Mouse (Mus musculus): ENCODE measurements at regions not wholly inside any gene's neighbourhood (a gene's known extent, or its start where the extent isn't known, plus 50 kb on each side); places are given as distances from the start of the nearest gene placed in this dataset.

DNA sequence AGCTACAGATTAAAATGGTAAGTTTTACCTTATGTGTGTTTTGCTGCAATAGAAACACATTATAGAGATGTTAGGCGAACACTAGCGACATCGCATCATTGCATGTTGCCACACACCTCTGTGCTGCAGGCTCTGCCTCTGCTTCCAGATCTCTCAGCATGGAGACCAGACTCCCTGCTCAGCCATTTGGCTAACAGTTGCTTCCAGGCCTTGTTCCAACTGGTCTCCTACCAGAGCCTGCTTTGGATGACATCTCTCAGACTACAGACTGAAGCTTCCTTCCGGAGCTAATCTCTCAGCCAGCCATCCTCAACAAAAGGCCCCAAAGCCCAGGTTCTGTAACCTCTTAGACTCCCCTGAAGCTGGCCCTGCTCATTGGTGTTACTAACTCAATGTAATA lies 66.5 kb downstream of the Kctd12 start:
- no peak overlapping the region for H3K27ac ChIP-seq (replicated peaks)
- no peak overlapping the region for H3K4me2 ChIP-seq (replicated peaks; ENCODE audit: low read depth)
- no peak overlapping the region for H3K9ac ChIP-seq (ENCODE audit: low read length)
- TF ChIP-seq CTCF (IDR thresholded peaks at IDR 0.05; ENCODE audit: low read depth) (no peak), EP300 (optimal IDR thresholded peaks at IDR 0.05) (no peak)
- WGBS: 89% methylated on average over 4 of the region's 4 CpGs
- ATAC-seq (ENCODE audit: low FRiP score, low TSS enrichment) (no peak), DNase-seq (ENCODE audit: low spot score) (no peak)
- no peaks in the 10 kb centered on the region for H3K36me3 ChIP-seq (ENCODE audit: control insufficient read depth, insufficient read depth, low read length)
- no peaks in the 10 kb centered on the region for H3K4me1 ChIP-seq (replicated peaks; ENCODE audit: control insufficient read depth, insufficient read depth)
- H3K9me3 ChIP-seq (ENCODE audit: control insufficient read depth, low read length): no peaks in the 10 kb centered on the region
- no peak overlapping the region for H3K4me3 ChIP-seq (ENCODE audit: low read depth, low read length)
- H3K27me3 ChIP-seq (ENCODE audit: control insufficient read depth, insufficient read depth, low read length): no peaks in the 10 kb centered on the region

DNA sequence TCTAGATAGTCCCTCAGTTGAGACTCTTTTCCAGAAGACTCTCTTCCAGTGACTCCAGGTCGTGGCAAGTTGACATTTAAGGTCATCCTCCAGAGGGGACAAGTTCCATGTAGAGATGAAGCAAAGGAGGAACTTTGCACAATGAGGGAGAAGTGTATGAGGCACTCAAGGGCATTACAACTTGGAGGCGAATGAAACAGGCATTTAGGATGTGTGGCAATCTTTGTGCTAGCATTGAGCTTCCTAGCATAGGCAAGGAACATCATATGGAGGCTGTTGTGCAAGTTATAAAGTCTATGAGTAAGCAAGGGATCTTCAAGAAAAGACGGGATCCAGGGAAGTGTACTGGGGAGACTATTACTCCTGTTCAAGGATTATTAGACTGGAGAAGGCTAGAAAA lies 70.9 kb downstream of the Kctd12 start:
- WGBS: 70% methylated on average over 3 of the region's 3 CpGs
- H3K27ac ChIP-seq (replicated peaks): no peak overlapping the region
- H3K36me3 ChIP-seq (ENCODE audit: control insufficient read depth, insufficient read depth, low read length): no peaks in the 10 kb centered on the region
- no peak overlapping the region for H3K4me3 ChIP-seq (ENCODE audit: low read depth, low read length)
- no peak for TF ChIP-seq CTCF (IDR thresholded peaks at IDR 0.05; ENCODE audit: low read depth)
- no peak for TF ChIP-seq EP300 (optimal IDR thresholded peaks at IDR 0.05)
- H3K27me3 ChIP-seq (ENCODE audit: control insufficient read depth, insufficient read depth, low read length): no peaks in the 10 kb centered on the region
- H3K4me1 ChIP-seq (replicated peaks; ENCODE audit: control insufficient read depth, insufficient read depth): no peaks in the 10 kb centered on the region
- DNase-seq (ENCODE audit: low spot score) (no peak), ATAC-seq (ENCODE audit: low FRiP score, low TSS enrichment) (no peak)
- H3K4me2 ChIP-seq (replicated peaks; ENCODE audit: low read depth): no peak overlapping the region
- no peaks in the 10 kb centered on the region for H3K9me3 ChIP-seq (ENCODE audit: control insufficient read depth, low read length)
- H3K9ac ChIP-seq (ENCODE audit: low read length): no peak overlapping the region

DNA sequence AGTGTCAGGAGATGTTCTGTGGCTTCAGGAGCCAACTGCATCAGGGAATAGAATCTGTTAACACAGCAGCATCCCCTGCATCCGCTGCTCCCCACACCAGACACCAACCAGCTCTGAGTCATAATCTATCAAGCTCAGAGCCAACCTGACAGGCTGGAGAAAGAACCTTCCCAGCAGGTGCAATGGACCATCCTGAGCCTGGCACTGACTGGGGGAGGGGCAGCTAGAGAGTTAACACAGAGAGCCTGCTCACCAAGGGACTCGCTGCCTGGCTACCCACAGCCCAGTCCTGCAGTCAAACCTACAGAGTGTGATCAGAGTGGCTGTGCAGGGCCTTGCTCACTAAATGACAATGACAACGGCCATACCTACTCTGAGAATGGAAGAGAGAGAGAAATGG lies 73.4 kb downstream of the Kctd12 start:
- TF ChIP-seq EP300 (optimal IDR thresholded peaks at IDR 0.05) (no peak), CTCF (IDR thresholded peaks at IDR 0.05; ENCODE audit: low read depth) (no peak)
- Histone ChIP-seq H3K27me3 (ENCODE audit: control insufficient read depth, insufficient read depth, low read length) (no peaks in the 10 kb centered on the region), H3K4me1 (replicated peaks; ENCODE audit: control insufficient read depth, insufficient read depth) (no peaks in the 10 kb centered on the region), H3K9ac (ENCODE audit: low read length) (no peak overlapping the region), H3K4me2 (replicated peaks; ENCODE audit: low read depth) (no peak overlapping the region), H3K36me3 (ENCODE audit: control insufficient read depth, insufficient read depth, low read length) (no peaks in the 10 kb centered on the region), H3K27ac (replicated peaks) (no peak overlapping the region), H3K4me3 (ENCODE audit: low read depth, low read length) (no peak overlapping the region), H3K9me3 (ENCODE audit: control insufficient read depth, low read length) (no peaks in the 10 kb centered on the region)
- whole genome bisulfite sequencing: 81% methylated on average over 3 of the region's 3 CpGs
- ATAC-seq (ENCODE audit: low FRiP score, low TSS enrichment) (no peak), DNase-seq (ENCODE audit: low spot score) (no peak)

DNA sequence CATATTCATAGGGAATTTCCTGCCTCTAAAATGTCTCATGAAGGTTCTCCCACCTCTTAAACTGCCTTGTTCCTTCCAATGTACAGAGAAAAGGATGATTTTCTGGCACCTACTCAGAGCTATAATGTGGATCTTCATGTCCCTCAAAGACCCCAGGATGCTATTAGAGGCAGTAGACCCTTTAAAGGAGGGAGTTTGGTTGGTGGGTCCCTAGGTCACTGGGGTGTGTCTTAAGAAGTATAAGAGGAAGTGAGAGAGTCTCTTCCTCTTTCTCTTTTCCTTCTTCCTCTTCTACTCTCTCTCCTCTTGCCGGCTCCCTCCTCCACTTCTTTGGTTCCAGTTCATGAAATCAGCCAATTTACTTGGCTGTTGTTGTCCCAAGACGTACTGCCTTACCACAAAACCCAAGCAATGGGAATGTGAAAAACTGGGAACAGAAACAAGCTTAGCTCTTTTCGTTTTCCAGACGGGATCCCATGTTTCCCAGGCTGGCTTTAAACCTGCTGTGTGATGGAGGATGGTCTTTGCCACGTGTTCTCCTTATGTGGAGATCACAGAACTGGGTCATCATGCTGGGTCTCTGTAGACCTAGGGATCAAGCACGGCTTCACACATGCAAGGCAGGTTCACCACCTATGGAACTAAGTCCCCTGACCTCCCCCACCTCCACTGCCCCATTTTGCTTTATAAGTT lies 74.9 kb downstream of the Kctd12 start:
- ATAC-seq (ENCODE audit: low FRiP score, low TSS enrichment) (no peak), DNase-seq (ENCODE audit: low spot score) (no peak)
- 79% methylated on average over 6 of the region's 6 CpGs for WGBS
- H3K27me3 ChIP-seq (ENCODE audit: control insufficient read depth, insufficient read depth, low read length): no peaks in the 10 kb centered on the region
- H3K9me3 ChIP-seq (ENCODE audit: control insufficient read depth, low read length): no peaks in the 10 kb centered on the region
- H3K27ac ChIP-seq (replicated peaks): no peak overlapping the region
- H3K36me3 ChIP-seq (ENCODE audit: control insufficient read depth, insufficient read depth, low read length): no peaks in the 10 kb centered on the region
- no peak overlapping the region for H3K9ac ChIP-seq (ENCODE audit: low read length)
- TF ChIP-seq CTCF (IDR thresholded peaks at IDR 0.05; ENCODE audit: low read depth) (no peak), EP300 (optimal IDR thresholded peaks at IDR 0.05) (no peak)
- H3K4me2 ChIP-seq (replicated peaks; ENCODE audit: low read depth): no peak overlapping the region
- H3K4me1 ChIP-seq (replicated peaks; ENCODE audit: control insufficient read depth, insufficient read depth): no peaks in the 10 kb centered on the region
- H3K4me3 ChIP-seq (ENCODE audit: low read depth, low read length): no peak overlapping the region

DNA sequence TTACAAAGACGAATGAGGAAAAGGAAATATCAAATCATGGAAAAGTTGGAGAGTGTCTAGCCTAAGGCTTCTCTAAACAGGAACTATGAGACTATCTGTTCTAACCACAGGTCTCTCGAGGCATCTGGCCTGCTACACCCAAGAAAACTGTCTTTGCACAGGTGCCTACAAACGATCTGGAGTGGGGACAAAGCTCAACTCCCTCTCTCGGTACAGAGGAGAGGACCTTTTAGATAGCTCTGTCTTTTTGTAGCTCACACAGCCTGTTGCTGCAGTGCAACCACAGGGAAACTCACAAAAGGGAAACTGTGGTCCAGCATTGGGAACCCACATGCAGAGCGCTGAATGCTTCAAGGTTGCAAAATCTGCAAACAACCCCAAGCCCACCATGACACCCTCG lies 75.6 kb downstream of the Kctd12 start:
- TF ChIP-seq CTCF (IDR thresholded peaks at IDR 0.05; ENCODE audit: low read depth) (no peak), EP300 (optimal IDR thresholded peaks at IDR 0.05) (no peak)
- Histone ChIP-seq H3K4me1 (replicated peaks; ENCODE audit: control insufficient read depth, insufficient read depth) (no peaks in the 10 kb centered on the region), H3K9ac (ENCODE audit: low read length) (no peak overlapping the region), H3K27ac (replicated peaks) (no peak overlapping the region), H3K36me3 (ENCODE audit: control insufficient read depth, insufficient read depth, low read length) (no peaks in the 10 kb centered on the region), H3K4me2 (replicated peaks; ENCODE audit: low read depth) (no peak overlapping the region), H3K27me3 (ENCODE audit: control insufficient read depth, insufficient read depth, low read length) (no peaks in the 10 kb centered on the region), H3K4me3 (ENCODE audit: low read depth, low read length) (no peak overlapping the region), H3K9me3 (ENCODE audit: control insufficient read depth, low read length) (no peaks in the 10 kb centered on the region)
- ATAC-seq (ENCODE audit: low FRiP score, low TSS enrichment) (no peak), DNase-seq (ENCODE audit: low spot score) (no peak)
- 73% methylated on average over 6 of the region's 6 CpGs for WGBS

DNA sequence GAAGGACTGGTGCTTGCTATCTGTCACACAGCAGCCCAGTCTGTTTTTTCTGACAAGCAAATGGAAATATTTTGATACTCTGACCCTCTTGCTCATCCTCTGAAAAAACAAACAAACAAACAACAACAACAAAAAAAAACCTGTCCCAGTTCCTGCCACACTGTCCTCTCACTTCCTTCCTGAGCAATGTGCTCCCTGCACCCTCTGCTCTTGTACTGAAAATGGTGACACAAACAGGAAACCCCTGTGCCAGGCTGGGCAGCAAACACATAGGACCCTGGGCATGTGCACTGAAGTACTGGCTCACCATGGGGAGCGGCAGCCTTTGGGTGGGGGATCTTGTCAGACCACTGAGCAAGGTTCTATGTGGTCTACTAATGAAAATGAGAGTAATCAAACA lies 76.2 kb downstream of the Kctd12 start:
- Histone ChIP-seq H3K4me2 (replicated peaks; ENCODE audit: low read depth) (no peak overlapping the region), H3K27me3 (ENCODE audit: control insufficient read depth, insufficient read depth, low read length) (no peaks in the 10 kb centered on the region), H3K36me3 (ENCODE audit: control insufficient read depth, insufficient read depth, low read length) (no peaks in the 10 kb centered on the region), H3K4me3 (ENCODE audit: low read depth, low read length) (no peak overlapping the region), H3K4me1 (replicated peaks; ENCODE audit: control insufficient read depth, insufficient read depth) (no peaks in the 10 kb centered on the region), H3K9ac (ENCODE audit: low read length) (no peak overlapping the region), H3K27ac (replicated peaks) (no peak overlapping the region), H3K9me3 (ENCODE audit: control insufficient read depth, low read length) (no peaks in the 10 kb centered on the region)
- WGBS: 74% methylated on average over 1 of the region's 1 CpGs
- TF ChIP-seq CTCF (IDR thresholded peaks at IDR 0.05; ENCODE audit: low read depth) (no peak), EP300 (optimal IDR thresholded peaks at IDR 0.05) (no peak)
- ATAC-seq (ENCODE audit: low FRiP score, low TSS enrichment): no peak
- no peak for DNase-seq (ENCODE audit: low spot score)

Data from stomach, postnatal 0 days (tissue).